Mouse (Mus musculus) kidney, adult 18-20 months (tissue): ENCODE results near the gene Def8.

ENCODE experiments used
- DNase-seq: peaks from one replicate; pipeline ENCODE4 v3.0.0; 2021

Def8 gene

GRCm38 (mm10) chr8:123423441-123423840 lies at the start of gene Def8:
Gene Def8 (plus strand): TSS chr8:123423527.
- peak; percentile 39 for DNase-seq

- peak; percentile 95 for DNase-seq
Measured at GRCm38 (mm10) chr8:123374239-123374578, 49.1 kb upstream of the Def8 start.

- DNase-seq, result no peak
Measured at GRCm38 (mm10) chr8:123375701-123376100, 47.6 kb upstream of the Def8 start.

- DNase-seq, result no peak
Measured at GRCm38 (mm10) chr8:123376106-123376505, 47.2 kb upstream of the Def8 start.

GRCm38 (mm10) chr8:123381711-123382110 lies 41.6 kb upstream of the Def8 start:
- DNase-seq, result no peak

- DNase-seq, result no peak
Measured at GRCm38 (mm10) chr8:123382516-123382915, 40.8 kb upstream of the Def8 start.

- DNase-seq, result peak; percentile 29
Measured at GRCm38 (mm10) chr8:123384883-123385540, 38.3 kb upstream of the Def8 start.

- no peak for DNase-seq
Measured at GRCm38 (mm10) chr8:123387041-123387440, 36.3 kb upstream of the Def8 start.

- DNase-seq, result no peak
Measured at GRCm38 (mm10) chr8:123387801-123388200, 35.5 kb upstream of the Def8 start.

- DNase-seq, result peak; percentile 65
Measured at GRCm38 (mm10) chr8:123389026-123389425, 34.3 kb upstream of the Def8 start.

- no peak for DNase-seq
Measured at GRCm38 (mm10) chr8:123398308-123398707, 25.0 kb upstream of the Def8 start.

- no peak for DNase-seq
Measured at GRCm38 (mm10) chr8:123401936-123402335, 21.4 kb upstream of the Def8 start.

GRCm38 (mm10) chr8:123402730-123403326 lies 20.5 kb upstream of the Def8 start:
- DNase-seq, result no peak

GRCm38 (mm10) chr8:123404521-123404920 lies 18.8 kb upstream of the Def8 start:
- no peak for DNase-seq

- DNase-seq, result peak; percentile 73
Measured at GRCm38 (mm10) chr8:123406786-123407185, 16.5 kb upstream of the Def8 start, which contains the start of gene Mc1r. Gene Mc1r (plus strand): TSS chr8:123407107.

GRCm38 (mm10) chr8:123407612-123408011 lies 15.7 kb upstream of the Def8 start:
- no peak for DNase-seq

GRCm38 (mm10) chr8:123408586-123409544 lies 14.5 kb upstream of the Def8 start:
- DNase-seq, result no peak

- DNase-seq, result no peak
Measured at GRCm38 (mm10) chr8:123410049-123410587, 13.2 kb upstream of the Def8 start.

- DNase-seq, result no peak
Measured at GRCm38 (mm10) chr8:123410788-123411187, 12.5 kb upstream of the Def8 start.

- DNase-seq, result peak; percentile 38
Measured at GRCm38 (mm10) chr8:123411246-123411645, 12.1 kb upstream of the Def8 start, which contains the start of gene Tubb3. Gene Tubb3 (plus strand): TSS chr8:123411424.

GRCm38 (mm10) chr8:123411781-123412327 lies 11.5 kb upstream of the Def8 start:
- no peak for DNase-seq

GRCm38 (mm10) chr8:123412560-123413170 lies 10.7 kb upstream of the Def8 start:
- DNase-seq, result no peak
